In genomic region chr17:31902630-31903198, GRCm38 (mm10) we compare ENCODE assay signal across 15 mouse cellular contexts. TPM values are rescaled to one million over a fixed set of nuclear protein-coding genes. Genes with fewer than 3 reads are reported as not detected.
DNase-seq lines count a peak whose midpoint lies in the region; ATAC-seq and TF ChIP-seq lines count a peak whose summit lies in the region.
"Had no signal": no experiment of that assay in that cellular context is flagged by ENCODE, and none has a peak within 500 bp of the region (broad histone marks: within the 10 kb centered on the region; RNA-seq: fewer than 3 reads in every experiment).

No protein-coding gene starts in this region.

- no peaks in the 10 kb centered on the region for H3K36me3 ChIP-seq in intestine, postnatal 0 days (ENCODE audit: control insufficient read depth, insufficient read depth)
- H3K36me3 ChIP-seq: limb, embryonic 13.5 days had no signal

- intact Hi-C loops in gastrocnemius, adult 2 months (cut with DNase I) = no loop called here

- DNase-seq in gastrocnemius, adult 2 months = peak; percentile 9
- no peak for DNase-seq in gastrocnemius, adult 8-10 months (ENCODE audit: low spot score in 2 of 2)
- DNase-seq in kidney, adult 9 months = peak; percentile 54
- DNase-seq in kidney, postnatal 14 days = no peak
- DNase-seq in right cerebral cortex, postnatal 4 days = peak; percentile 1
- DNase-seq in right cerebral cortex, postnatal 25 days = no peak
- DNase-seq in c-Kit-positive CD71-positive TER-119-negative erythroid progenitor cells, embryonic 14.5 days (ENCODE audit: low read depth) = peak; percentile 50
- DNase-seq: cerebellum, adult 9-11 months; embryo, embryonic 11 days; forebrain, postnatal 0 days; retina, postnatal 1 day had no signal

- H3K9me3 ChIP-seq in intestine, postnatal 0 days (ENCODE audit: control insufficient read depth) = no peaks in the 10 kb centered on the region
- H3K9me3 ChIP-seq: limb, embryonic 13.5 days had no signal

- H3K9ac ChIP-seq in intestine, postnatal 0 days (ENCODE audit: low read depth, low read length) = no peak overlapping the region
- H3K9ac ChIP-seq: forebrain, postnatal 0 days; hindbrain, embryonic 14.5 days; limb, embryonic 13.5 days had no signal

- no peak for TF ChIP-seq CTCF in gastrocnemius, adult 2 months (IDR thresholded peaks at IDR 0.05)
- no peak for TF ChIP-seq CTCF in intestine, postnatal 0 days (IDR thresholded peaks at IDR 0.05; ENCODE audit: low read depth)

- H3K27ac ChIP-seq in gastrocnemius, adult 2 months = 0 out of 2 replicates have a peak overlapping the region, but pooled peaks have one; percentile 16
- no peak overlapping the region for H3K27ac ChIP-seq in intestine, postnatal 0 days (ENCODE audit: low read depth, low read length)
- H3K27ac ChIP-seq: hindbrain, embryonic 14.5 days; limb, embryonic 13.5 days had no signal

- H3K4me3 ChIP-seq in gastrocnemius, adult 2 months = no peak overlapping the region
- H3K4me3 ChIP-seq in intestine, postnatal 0 days (ENCODE audit: low read depth, low read length) = no peak overlapping the region
- H3K4me3 ChIP-seq: limb, embryonic 13.5 days had no signal

- H3K4me2 ChIP-seq in intestine, postnatal 0 days (replicated peaks; ENCODE audit: low read depth) = no peak overlapping the region
- H3K4me2 ChIP-seq: hindbrain, embryonic 14.5 days; limb, embryonic 13.5 days; midbrain, embryonic 11.5 days had no signal

- no peak for ATAC-seq in intestine, postnatal 0 days
- ATAC-seq: forebrain, postnatal 0 days had no signal

- no peaks in the 10 kb centered on the region for H3K4me1 ChIP-seq in intestine, postnatal 0 days (replicated peaks; ENCODE audit: control insufficient read depth, insufficient read depth, low read length)
- H3K4me1 ChIP-seq: limb, embryonic 13.5 days had no signal

- no peaks in the 10 kb centered on the region for H3K27me3 ChIP-seq in intestine, postnatal 0 days (replicated peaks; ENCODE audit: control insufficient read depth, insufficient read depth, low read length)
- H3K27me3 ChIP-seq: limb, embryonic 13.5 days had no signal

- WGBS in intestine, postnatal 0 days = 76% methylated on average over 3 of the region's 3 CpGs

RNA-seq across cellular contexts. Expression of gene Sik1, which starts 47.1 kb away (rescaled TPM):
- total RNA-seq in gastrocnemius, adult 2 months (2021) = 10 to 100 TPM; 13.4 to 58.6 TPM
- total RNA-seq in gastrocnemius, adult 8-10 months (2022) = 10 to 100 TPM in 2 of 4 experiments, 1 to 10 TPM in 2; 7.8 to 22.8 (median 13.9) TPM
- polyA plus RNA-seq in intestine, postnatal 0 days (2015; fragmentation: Nextera tagmentation; extraction: Ambion mirVana) = 2.9 and 3.8 TPM in 2 replicates

Comparison
In these comparisons a context has a peak if more than half of its experiments do, and no peak if none do; other contexts are left out.
1. DNase-seq: peak in gastrocnemius, adult 2 months (single experiment), kidney, adult 9 months (single experiment), right cerebral cortex, postnatal 4 days (single experiment) and c-Kit-positive CD71-positive TER-119-negative erythroid progenitor cells, embryonic 14.5 days (single experiment); none in gastrocnemius, adult 8-10 months (0 of 2), kidney, postnatal 14 days (single experiment) and right cerebral cortex, postnatal 25 days (single experiment).